Mouse (Mus musculus) thymus, adult 2 months (tissue): ENCODE data around the gene Cenps. TPM values are rescaled to one million over a fixed set of nuclear protein-coding genes. Genes with fewer than 3 reads are reported as not detected.

Experiments
- DNase-seq: peaks from one replicate; pipeline ENCODE4 v3.0.0; 2021
- H3K27ac ChIP-seq: fragments of 200-500 bp; 2 replicates; pipeline ENCODE4 v1.5.1; 2012; ENCODE audit warnings: low read length, control low read depth; ENCODE audit not compliant: control insufficient read depth, insufficient read depth
- H3K27me3 ChIP-seq: fragments of 200-500 bp; 2 replicates; pipeline ENCODE4 v1.6.1; 2012; ENCODE audit warnings: mild to moderate bottlenecking, low read length, moderate library complexity, mixed read lengths; ENCODE audit not compliant: control insufficient read depth, insufficient read depth
- H3K36me3 ChIP-seq: fragments of 200-500 bp; 2 replicates; pipeline ENCODE4 v1.6.1; 2012; ENCODE audit warnings: mild to moderate bottlenecking, low read length, moderate library complexity; ENCODE audit not compliant: control insufficient read depth, insufficient read depth
- H3K4me1 ChIP-seq: fragments of 200-500 bp; replicated peaks from 2 replicates; pipeline ENCODE4 v1.6.1; 2012; ENCODE audit warnings: low read length; ENCODE audit not compliant: control insufficient read depth, insufficient read depth
- H3K4me3 ChIP-seq: fragments of 200-500 bp; 2 replicates; pipeline ENCODE4 v1.5.1; 2012; ENCODE audit warnings: mild to moderate bottlenecking, low read length, control low read depth, moderate library complexity; ENCODE audit not compliant: control insufficient read depth, insufficient read depth
- CTCF ChIP-seq: fragments of 200-500 bp; IDR thresholded peaks from 2 replicates; pipeline ENCODE4 v1.5.1; 2012; ENCODE audit warnings: mild to moderate bottlenecking, control low read depth, low read length, moderate library complexity, borderline replicate concordance; ENCODE audit not compliant: control insufficient read depth, poor library complexity, insufficient read depth; ENCODE audit errors: extremely low read depth
- POLR2A ChIP-seq: fragments of 200-500 bp; IDR thresholded peaks from 2 replicates; pipeline ENCODE4 v1.6.1; 2012; ENCODE audit warnings: mild to moderate bottlenecking, low read length, control low read depth, moderate library complexity; ENCODE audit not compliant: control insufficient read depth, poor library complexity, insufficient read depth; ENCODE audit errors: extremely low read depth
- WGBS: fragments of 180-500 bp; shearing (Covaris S2); methylation state at CpG from one replicate; pipeline ENCODE4 v1.1.7; 2018; 5-methylcytosine and 5-hydroxymethylcytosine counted together
- polyA plus RNA-seq: library from polyadenylated mRNA; depleted of rRNA; stranded (reverse); fragments of >200 nt; gene quantifications from 2 replicates; pipeline ENCODE4 v1.2.3, GENCODE M21; 2012

The Cenps gene
- polyA plus RNA-seq, 1 experiment, result 14.0 TPM

DNA sequence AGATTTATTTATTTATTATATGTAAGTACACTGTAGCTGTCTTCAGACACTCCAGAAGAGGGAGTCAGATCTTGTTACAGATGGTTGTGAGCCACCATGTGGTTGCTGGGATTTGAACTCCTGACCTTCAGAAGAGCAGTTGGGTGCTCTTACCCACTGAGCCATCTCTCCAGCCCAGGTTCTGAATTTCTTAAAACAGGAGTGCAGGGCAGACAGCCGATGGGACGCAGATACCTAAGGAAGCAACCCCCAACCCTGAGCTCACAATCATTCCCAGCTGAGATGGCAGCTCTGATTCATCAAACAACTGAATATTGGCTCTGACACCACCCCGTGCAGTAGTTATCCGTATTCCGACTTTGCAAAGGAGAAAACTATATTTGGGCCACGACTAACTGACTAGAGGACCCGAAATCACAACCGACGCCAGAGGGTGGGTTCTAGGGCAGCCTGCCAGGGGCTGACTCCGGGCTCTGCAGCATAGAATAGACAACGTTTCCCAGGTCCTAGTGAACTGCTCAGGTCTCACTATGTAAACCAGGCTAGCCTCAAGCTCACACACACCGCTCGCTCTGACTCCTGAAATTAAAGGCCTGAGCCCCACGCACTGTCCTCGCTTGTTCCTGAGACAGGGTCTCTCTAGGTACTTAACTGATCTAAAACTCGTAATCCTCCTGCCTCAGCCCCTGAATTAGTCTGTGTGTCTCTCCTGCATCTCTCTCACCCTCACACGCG, 1.1 kb downstream of the Cenps start:
- no peak for TF ChIP-seq CTCF
- H3K4me3 ChIP-seq, result 0 out of 2 replicates have a peak overlapping the region, but pooled peaks have one; percentile 8
- 84% methylated on average over 18 of the region's 18 CpGs for WGBS

GRCm38 (mm10) chr4:149133395-149133794, 4.0 kb downstream of the Cenps start:
- Histone ChIP-seq H3K27ac (no peak overlapping the region), H3K27me3 (no peaks in the 10 kb centered on the region), H3K4me1 (peaks cover 6% of the 10 kb centered on the region), H3K4me3 (no peak overlapping the region), H3K36me3 (no peaks in the 10 kb centered on the region)
- no peak for TF ChIP-seq CTCF
- TF ChIP-seq POLR2A, result no peak
- WGBS, result 97% methylated on average over 5 of the region's 5 CpGs
- DNase-seq, result no peak

More for the DNA sequence above, 1.1 kb downstream of the Cenps start:
- Histone ChIP-seq H3K27me3 (no peaks in the 10 kb centered on the region), H3K27ac (no peak overlapping the region), H3K36me3 (no peaks in the 10 kb centered on the region), H3K4me1 (peaks cover 6% of the 10 kb centered on the region)
- no peak for DNase-seq

DNA sequence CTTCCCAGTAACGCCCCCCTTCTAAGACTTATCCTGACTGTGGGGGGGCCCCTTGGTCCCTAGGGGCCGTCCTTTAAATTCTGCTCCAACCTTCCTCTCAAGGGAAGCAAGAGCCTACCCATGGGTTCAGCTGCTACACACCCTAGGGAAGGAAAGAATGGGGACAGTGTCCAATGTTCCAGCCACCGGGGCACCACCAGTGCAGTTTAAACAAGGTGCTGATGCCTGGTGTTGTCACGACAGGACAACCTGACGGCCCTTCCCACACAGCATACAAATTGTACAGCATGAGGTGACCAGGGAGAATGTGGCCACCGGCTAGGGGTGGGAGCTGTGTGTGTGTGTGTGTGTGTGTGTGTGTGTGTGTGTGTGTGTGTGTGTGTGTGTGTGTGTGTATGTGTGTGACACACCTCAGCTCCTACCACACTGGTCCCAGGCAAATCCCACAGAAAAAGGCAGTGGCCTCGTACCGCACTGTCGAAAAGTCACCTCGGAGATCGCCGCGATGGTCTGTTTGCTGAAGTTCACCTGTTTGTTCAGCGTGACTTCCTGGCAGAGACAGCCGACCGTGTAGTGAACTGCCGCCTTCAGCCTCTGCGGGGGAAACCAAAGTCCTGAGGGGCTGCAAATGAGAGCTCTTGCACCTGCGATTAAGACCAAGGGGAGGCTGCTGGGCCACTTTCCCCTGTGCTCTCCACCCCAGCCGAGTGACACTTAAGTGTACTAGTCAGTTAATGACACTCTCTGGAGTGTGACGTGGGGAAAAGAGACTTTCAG, 5.5 kb downstream of the Cenps start:
- Histone ChIP-seq H3K4me3 (no peak overlapping the region), H3K36me3 (no peaks in the 10 kb centered on the region), H3K4me1 (peaks cover 6% of the 10 kb centered on the region), H3K27ac (no peak overlapping the region), H3K27me3 (no peaks in the 10 kb centered on the region)
- DNase-seq, result no peak
- 93% methylated on average over 20 of the region's 21 CpGs for WGBS
- no peak for TF ChIP-seq POLR2A
- TF ChIP-seq CTCF, result no peak

- DNase-seq, result no peak
- H3K27me3 ChIP-seq, result no peaks in the 10 kb centered on the region
- H3K4me3 ChIP-seq, result no peak overlapping the region
- H3K27ac ChIP-seq, result no peak overlapping the region
- no peaks in the 10 kb centered on the region for H3K36me3 ChIP-seq
- 0 out of 2 replicates have a peak, but pooled peaks cover under 1% of the 10 kb centered on the region for H3K4me1 ChIP-seq
- TF ChIP-seq POLR2A (no peak), CTCF (no peak)
- 95% methylated on average over 23 of the region's 23 CpGs for WGBS
Measured at GRCm38 (mm10) chr4:149131021-149131752, 6.2 kb downstream of the Cenps start.

DNA sequence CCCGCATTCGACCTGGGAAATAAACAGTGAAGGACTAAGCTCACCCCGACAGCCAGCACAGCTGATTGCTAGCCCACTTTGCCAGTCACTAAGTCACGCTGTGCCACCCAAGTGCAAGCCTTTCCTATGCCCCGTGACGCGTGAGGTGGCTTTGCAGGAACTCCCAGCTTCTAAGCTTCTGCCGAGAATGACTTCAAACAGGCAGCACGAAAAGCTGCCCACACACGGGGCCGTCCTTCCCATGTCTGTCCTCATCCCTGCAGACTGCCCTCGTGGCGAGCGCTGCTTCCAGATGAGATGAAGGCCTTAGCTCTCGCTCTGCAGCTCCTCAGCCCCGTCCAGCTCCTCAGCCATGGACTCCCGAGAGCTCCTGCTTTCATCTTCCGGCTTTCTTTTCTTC, 9.0 kb downstream of the Cenps start:
- Histone ChIP-seq H3K4me3 (no peak overlapping the region), H3K36me3 (no peaks in the 10 kb centered on the region), H3K27me3 (no peaks in the 10 kb centered on the region), H3K4me1 (no peaks in the 10 kb centered on the region), H3K27ac (no peak overlapping the region)
- no peak for DNase-seq
- no peak for TF ChIP-seq POLR2A
- TF ChIP-seq CTCF, result no peak
- 97% methylated on average over 18 of the region's 18 CpGs for WGBS

DNA sequence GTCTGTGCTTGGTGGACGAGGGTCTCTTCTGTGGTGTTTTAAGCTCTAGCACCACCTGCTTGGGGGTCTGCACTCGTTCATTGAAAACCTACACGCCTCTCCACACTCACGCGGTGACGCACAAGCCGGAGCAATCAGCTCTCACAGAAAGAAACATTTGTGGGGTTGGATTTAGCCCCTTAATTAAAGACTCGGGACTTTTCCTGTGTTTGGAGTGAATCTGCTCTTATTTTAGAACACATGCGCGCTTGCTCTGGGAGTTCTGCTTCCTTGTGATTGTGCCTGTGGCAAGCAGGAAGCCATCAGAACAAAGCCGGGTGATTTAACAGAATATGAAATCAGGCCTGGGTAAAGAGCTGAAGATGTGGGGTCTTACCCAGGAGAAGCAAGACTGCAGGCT, 10.8 kb downstream of the Cenps start, which contains the start of gene Cort:
Gene Cort, minus strand, starts transcription at position 101 of the 400 bp plus-strand sequence.
- 96% methylated on average over 11 of the region's 11 CpGs for WGBS
- no peak for DNase-seq
- H3K4me1 ChIP-seq, result no peaks in the 10 kb centered on the region
- TF ChIP-seq CTCF (no peak), POLR2A (no peak)
- H3K27me3 ChIP-seq, result no peaks in the 10 kb centered on the region
- no peaks in the 10 kb centered on the region for H3K36me3 ChIP-seq
- H3K4me3 ChIP-seq, result no peak within 1 kb of the TSS
- H3K27ac ChIP-seq, result no peak within 1 kb of the TSS
